Mouse (Mus musculus) neural tube, embryonic 15.5 days (tissue): ENCODE results near the gene Slc44a3. TPM values are rescaled to one million over a fixed set of nuclear protein-coding genes. Genes with fewer than 3 reads are reported as not detected.

ENCODE experiments used
- ATAC-seq: fragments of 200-750 bp; cut with Nextera tagmentation; 2 replicates; pipeline ENCODE4 v1.8.0; 2017; ENCODE audit warnings: mild to moderate bottlenecking, moderate TSS enrichment, moderate library complexity; ENCODE audit not compliant: low FRiP score
- H3K27ac ChIP-seq: fragments of 300-500 bp; sonication (generic); replicated peaks from 2 replicates; pipeline ENCODE4 v1.5.1; 2015; ENCODE audit warnings: mild to moderate bottlenecking, inconsistent platforms
- H3K27me3 ChIP-seq: fragments of 300-500 bp; sonication (generic); replicated peaks from 2 replicates; pipeline ENCODE4 v1.6.1; 2015; ENCODE audit warnings: inconsistent platforms
- H3K36me3 ChIP-seq: fragments of 300-500 bp; sonication (generic); 2 replicates; pipeline ENCODE4 v1.6.1; 2015; ENCODE audit warnings: inconsistent platforms
- H3K4me1 ChIP-seq: fragments of 300-500 bp; sonication (generic); 2 replicates; pipeline ENCODE4 v1.6.1; 2015; ENCODE audit warnings: inconsistent platforms
- H3K4me2 ChIP-seq: fragments of 300-500 bp; sonication (generic); 2 replicates; pipeline ENCODE4 v1.6.1; 2015; ENCODE audit warnings: inconsistent platforms, mild to moderate bottlenecking, moderate library complexity
- H3K4me3 ChIP-seq: fragments of 300-500 bp; sonication (generic); replicated peaks from 2 replicates; pipeline ENCODE4 v1.5.1; 2015; ENCODE audit warnings: mild to moderate bottlenecking, inconsistent platforms
- H3K9ac ChIP-seq: fragments of 300-500 bp; sonication (generic); replicated peaks from 2 replicates; pipeline ENCODE4 v1.6.1; 2015; ENCODE audit warnings: mild to moderate bottlenecking, inconsistent platforms
- H3K9me3 ChIP-seq: fragments of 300-500 bp; sonication (generic); replicated peaks from 2 replicates; pipeline ENCODE4 v1.6.1; 2016; ENCODE audit warnings: inconsistent platforms
- WGBS: fragments of 180-500 bp; shearing (Covaris S2); methylation state at CpG from one replicate; pipeline ENCODE4 v1.1.7; 2015; ENCODE audit warnings: mixed read lengths; 5-methylcytosine and 5-hydroxymethylcytosine counted together
- polyA plus RNA-seq: library from polyadenylated mRNA; unstranded; fragments of >200 nt; fragmentation: Nextera tagmentation; extraction: Ambion mirVana; gene quantifications from 2 replicates; pipeline ENCODE4 v1.2.1, GENCODE M21; 2015

The Slc44a3 gene
- polyA plus RNA-seq, 1 experiment from 2014 or later, result 1.2 TPM

GRCm38 (mm10) chr3:121448029-121448468 is 84.2 kb downstream of the Slc44a3 start:
- peak; percentile 40 for ATAC-seq
- H3K27me3 ChIP-seq, result no peaks in the 10 kb centered on the region
- H3K4me2 ChIP-seq, result peak overlapping the region; percentile 36
- H3K27ac ChIP-seq, result no peak overlapping the region
- H3K36me3 ChIP-seq, result peaks cover 20% of the 10 kb centered on the region
- H3K4me3 ChIP-seq, result no peak overlapping the region
- no peak overlapping the region for H3K9ac ChIP-seq
- peaks cover 32% of the 10 kb centered on the region for H3K4me1 ChIP-seq
- WGBS, result 15% methylated on average over 11 of the region's 11 CpGs
- no peaks in the 10 kb centered on the region for H3K9me3 ChIP-seq

- no peak overlapping the region for H3K27ac ChIP-seq
- no peak overlapping the region for H3K4me3 ChIP-seq
- peaks cover 13% of the 10 kb centered on the region for H3K36me3 ChIP-seq
- no peak overlapping the region for H3K4me2 ChIP-seq
- WGBS, result 66% methylated on average over 8 of the region's 8 CpGs
- H3K9ac ChIP-seq, result no peak overlapping the region
- H3K9me3 ChIP-seq, result no peaks in the 10 kb centered on the region
- ATAC-seq, result no peak
- no peaks in the 10 kb centered on the region for H3K27me3 ChIP-seq
- peaks cover 32% of the 10 kb centered on the region for H3K4me1 ChIP-seq
Observed at GRCm38 (mm10) chr3:121446454-121446853, 85.8 kb downstream of the Slc44a3 start.

- H3K4me1 ChIP-seq, result peaks cover 38% of the 10 kb centered on the region
- no peak overlapping the region for H3K4me3 ChIP-seq
- 0 out of 2 replicates have a peak, but pooled peaks cover 8% of the 10 kb centered on the region for H3K36me3 ChIP-seq
- H3K4me2 ChIP-seq, result no peak overlapping the region
- 95% methylated on average over 6 of the region's 6 CpGs for WGBS
- no peaks in the 10 kb centered on the region for H3K27me3 ChIP-seq
- no peaks in the 10 kb centered on the region for H3K9me3 ChIP-seq
- no peak for ATAC-seq
- H3K27ac ChIP-seq, result no peak overlapping the region
- H3K9ac ChIP-seq, result no peak overlapping the region
Observed at GRCm38 (mm10) chr3:121444414-121444813, 87.8 kb downstream of the Slc44a3 start.

- Histone ChIP-seq H3K4me1 (peaks cover 42% of the 10 kb centered on the region), H3K27me3 (no peaks in the 10 kb centered on the region), H3K9me3 (no peaks in the 10 kb centered on the region), H3K4me2 (no peak overlapping the region), H3K4me3 (no peak overlapping the region), H3K36me3 (0 out of 2 replicates have a peak, but pooled peaks cover 8% of the 10 kb centered on the region), H3K27ac (no peak overlapping the region), H3K9ac (no peak overlapping the region)
- WGBS, result 85% methylated on average over 4 of the region's 4 CpGs
- ATAC-seq, result no peak
Observed at GRCm38 (mm10) chr3:121443861-121444271, 88.3 kb downstream of the Slc44a3 start.

GRCm38 (mm10) chr3:121442288-121442687 is 89.9 kb downstream of the Slc44a3 start:
- 0 out of 2 replicates have a peak, but pooled peaks cover 8% of the 10 kb centered on the region for H3K36me3 ChIP-seq
- no peak overlapping the region for H3K27ac ChIP-seq
- peaks cover 42% of the 10 kb centered on the region for H3K4me1 ChIP-seq
- H3K9me3 ChIP-seq, result no peaks in the 10 kb centered on the region
- no peak for ATAC-seq
- no peak overlapping the region for H3K9ac ChIP-seq
- H3K4me3 ChIP-seq, result no peak overlapping the region
- H3K27me3 ChIP-seq, result no peaks in the 10 kb centered on the region
- H3K4me2 ChIP-seq, result no peak overlapping the region
- 97% methylated on average over 5 of the region's 5 CpGs for WGBS

- H3K9me3 ChIP-seq, result no peaks in the 10 kb centered on the region
- H3K9ac ChIP-seq, result no peak overlapping the region
- WGBS, result 96% methylated on average over 12 of the region's 12 CpGs
- H3K4me3 ChIP-seq, result no peak overlapping the region
- H3K27ac ChIP-seq, result no peak overlapping the region
- 0 out of 2 replicates have a peak, but pooled peaks cover 8% of the 10 kb centered on the region for H3K36me3 ChIP-seq
- no peak for ATAC-seq
- no peaks in the 10 kb centered on the region for H3K27me3 ChIP-seq
- no peak overlapping the region for H3K4me2 ChIP-seq
- H3K4me1 ChIP-seq, result peaks cover 50% of the 10 kb centered on the region
Observed at GRCm38 (mm10) chr3:121441504-121441903, 90.7 kb downstream of the Slc44a3 start.

- Histone ChIP-seq H3K9ac (no peak overlapping the region), H3K4me3 (no peak overlapping the region), H3K27ac (peak overlapping the region; percentile 13; the same call in 1 of the 2 replicates), H3K36me3 (0 out of 2 replicates have a peak, but pooled peaks cover 8% of the 10 kb centered on the region), H3K27me3 (no peaks in the 10 kb centered on the region), H3K9me3 (no peaks in the 10 kb centered on the region), H3K4me2 (no peak overlapping the region), H3K4me1 (peaks cover 61% of the 10 kb centered on the region)
- no peak for ATAC-seq
- WGBS, result 69% methylated on average over 11 of the region's 11 CpGs
Observed at GRCm38 (mm10) chr3:121439623-121440161, 92.5 kb downstream of the Slc44a3 start.

- Histone ChIP-seq H3K27ac (no peak overlapping the region), H3K9ac (no peak overlapping the region), H3K27me3 (no peaks in the 10 kb centered on the region), H3K36me3 (0 out of 2 replicates have a peak, but pooled peaks cover 5% of the 10 kb centered on the region), H3K9me3 (no peaks in the 10 kb centered on the region), H3K4me1 (peaks cover 68% of the 10 kb centered on the region), H3K4me3 (no peak overlapping the region), H3K4me2 (0 out of 2 replicates have a peak overlapping the region, but pooled peaks have one; percentile 5)
- no peak for ATAC-seq
- WGBS, result 74% methylated on average over 7 of the region's 7 CpGs
Observed at GRCm38 (mm10) chr3:121437996-121438395, 94.2 kb downstream of the Slc44a3 start.

- H3K4me3 ChIP-seq, result no peak overlapping the region
- no peaks in the 10 kb centered on the region for H3K9me3 ChIP-seq
- no peak overlapping the region for H3K4me2 ChIP-seq
- no peak overlapping the region for H3K9ac ChIP-seq
- H3K4me1 ChIP-seq, result peaks cover 72% of the 10 kb centered on the region
- no peak overlapping the region for H3K27ac ChIP-seq
- WGBS, result 85% methylated on average over 7 of the region's 7 CpGs
- no peaks in the 10 kb centered on the region for H3K27me3 ChIP-seq
- 0 out of 2 replicates have a peak, but pooled peaks cover 5% of the 10 kb centered on the region for H3K36me3 ChIP-seq
- no peak for ATAC-seq
Observed at GRCm38 (mm10) chr3:121437070-121437469, 95.1 kb downstream of the Slc44a3 start.

- Histone ChIP-seq H3K4me2 (peak overlapping the region; percentile 13), H3K9me3 (no peaks in the 10 kb centered on the region), H3K27ac (peak overlapping the region; percentile 65), H3K36me3 (no peaks in the 10 kb centered on the region), H3K9ac (no peak overlapping the region), H3K4me3 (no peak overlapping the region), H3K27me3 (no peaks in the 10 kb centered on the region), H3K4me1 (peaks cover 80% of the 10 kb centered on the region)
- 57% methylated on average over 5 of the region's 5 CpGs for WGBS
- peak; percentile 79 for ATAC-seq
Observed at GRCm38 (mm10) chr3:121435296-121435695, 96.9 kb downstream of the Slc44a3 start.

- Histone ChIP-seq H3K27me3 (no peaks in the 10 kb centered on the region), H3K4me3 (no peak overlapping the region), H3K4me1 (peaks cover 80% of the 10 kb centered on the region), H3K9ac (no peak overlapping the region), H3K4me2 (peak overlapping the region; percentile 19; the same call in 1 of the 2 replicates), H3K36me3 (no peaks in the 10 kb centered on the region), H3K27ac (peak overlapping the region; percentile 65), H3K9me3 (no peaks in the 10 kb centered on the region)
- no peak for ATAC-seq
- whole genome bisulfite sequencing, result 46% methylated on average over 8 of the region's 8 CpGs
Observed at GRCm38 (mm10) chr3:121433968-121434533, 98.2 kb downstream of the Slc44a3 start.

- H3K4me1 ChIP-seq, result peaks cover 80% of the 10 kb centered on the region
- no peak overlapping the region for H3K4me3 ChIP-seq
- no peak for ATAC-seq
- H3K36me3 ChIP-seq, result no peaks in the 10 kb centered on the region
- H3K4me2 ChIP-seq, result peak overlapping the region; percentile 19; the same call in 1 of the 2 replicates
- no peak overlapping the region for H3K9ac ChIP-seq
- peak overlapping the region; percentile 65; the same call in 1 of the 2 replicates for H3K27ac ChIP-seq
- no peaks in the 10 kb centered on the region for H3K9me3 ChIP-seq
- 84% methylated on average over 6 of the region's 6 CpGs for WGBS
- no peaks in the 10 kb centered on the region for H3K27me3 ChIP-seq
Observed at GRCm38 (mm10) chr3:121433359-121433758, 98.8 kb downstream of the Slc44a3 start.
